Mouse (Mus musculus) heart, adult 11 months (tissue): ENCODE data around the gene Fryl.

Experiments used
- DNase-seq: peaks from one replicate; pipeline ENCODE4 v3.0.0; 2022

The Fryl gene

GRCm38 (mm10) chr5:73156226-73156926 lies 100.0 kb downstream of the Fryl start:
- no peak for DNase-seq

GRCm38 (mm10) chr5:73153802-73154465 lies 102.5 kb downstream of the Fryl start:
- DNase-seq, result peak; percentile 86

- DNase-seq, result peak; percentile 85
These were observed 104.2 kb downstream of the Fryl start for GRCm38 (mm10) chr5:73152206-73152605.

- DNase-seq, result peak; percentile 87
These were observed 105.5 kb downstream of the Fryl start for GRCm38 (mm10) chr5:73150877-73151445.

GRCm38 (mm10) chr5:73144987-73145386 lies 111.4 kb downstream of the Fryl start:
- DNase-seq, result peak; percentile 44

GRCm38 (mm10) chr5:73141712-73142111 lies 114.7 kb downstream of the Fryl start:
- DNase-seq, result peak; percentile 48

- no peak for DNase-seq
These were observed 115.3 kb downstream of the Fryl start for GRCm38 (mm10) chr5:73141161-73141560.

GRCm38 (mm10) chr5:73137561-73137960 lies 118.9 kb downstream of the Fryl start:
- DNase-seq, result peak; percentile 59

GRCm38 (mm10) chr5:73135959-73136358 lies 120.5 kb downstream of the Fryl start:
- DNase-seq, result no peak

GRCm38 (mm10) chr5:73135131-73135530 lies 121.3 kb downstream of the Fryl start:
- DNase-seq, result peak; percentile 61

- DNase-seq, result peak; percentile 90
These were observed 122.6 kb downstream of the Fryl start for GRCm38 (mm10) chr5:73133833-73134185.

GRCm38 (mm10) chr5:73132998-73133832 lies 123.2 kb downstream of the Fryl start:
- no peak for DNase-seq

GRCm38 (mm10) chr5:73130984-73131383 lies 125.4 kb downstream of the Fryl start:
- peak; percentile 95 for DNase-seq

- peak; percentile 68 for DNase-seq
These were observed 126.5 kb downstream of the Fryl start for GRCm38 (mm10) chr5:73129871-73130270.

- DNase-seq, result peak; percentile 52
These were observed 136.3 kb downstream of the Fryl start for GRCm38 (mm10) chr5:73119969-73120725.

- peak; percentile 21 for DNase-seq
These were observed 136.9 kb downstream of the Fryl start for GRCm38 (mm10) chr5:73119524-73119923.

- DNase-seq, result peak; percentile 36
These were observed 137.6 kb downstream of the Fryl start for GRCm38 (mm10) chr5:73118786-73119185.

- peak; percentile 50 for DNase-seq
These were observed 141.5 kb downstream of the Fryl start for GRCm38 (mm10) chr5:73114878-73115277.

- peak; percentile 77 for DNase-seq
These were observed 144.1 kb downstream of the Fryl start for GRCm38 (mm10) chr5:73112331-73112730.

GRCm38 (mm10) chr5:73103657-73104056 lies 152.8 kb downstream of the Fryl start:
- DNase-seq, result no peak

GRCm38 (mm10) chr5:73102342-73102989 lies 154.0 kb downstream of the Fryl start:
- DNase-seq, result no peak

GRCm38 (mm10) chr5:73092236-73092635 lies 164.2 kb downstream of the Fryl start:
- DNase-seq, result no peak
